Mouse (Mus musculus): Measurements from ENCODE around the gene Pbx1.

DNA sequence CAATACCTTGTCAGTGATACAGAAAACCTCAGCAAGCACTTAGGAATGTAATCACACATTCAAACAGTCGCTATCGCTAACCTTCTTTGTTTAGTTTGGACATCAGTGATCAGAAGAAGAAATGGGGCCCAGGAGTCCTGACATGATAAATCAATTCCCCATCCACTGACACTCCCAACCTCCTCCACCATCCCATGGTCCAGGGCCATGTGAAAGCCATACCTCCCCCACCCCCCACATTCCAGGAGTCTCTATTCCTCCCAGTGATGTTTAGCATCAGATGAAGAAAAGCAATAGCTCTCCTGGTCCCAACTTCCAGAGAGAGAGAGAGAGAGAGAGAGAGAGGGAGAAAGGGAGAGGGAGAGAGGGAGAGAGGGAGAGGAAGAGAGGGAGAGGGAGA is 28.5 kb downstream of the Pbx1 start:
- TF ChIP-seq CTCF (conservative IDR thresholded peaks at IDR 0.05; ENCODE audit: low read length) (no peak), POU5F1 (IDR thresholded peaks at IDR 0.05; ENCODE audit: borderline replicate concordance, low read length) (no peak)
